ENCODE assay signal across 1 mouse cellular context in the genomic region with DNA sequence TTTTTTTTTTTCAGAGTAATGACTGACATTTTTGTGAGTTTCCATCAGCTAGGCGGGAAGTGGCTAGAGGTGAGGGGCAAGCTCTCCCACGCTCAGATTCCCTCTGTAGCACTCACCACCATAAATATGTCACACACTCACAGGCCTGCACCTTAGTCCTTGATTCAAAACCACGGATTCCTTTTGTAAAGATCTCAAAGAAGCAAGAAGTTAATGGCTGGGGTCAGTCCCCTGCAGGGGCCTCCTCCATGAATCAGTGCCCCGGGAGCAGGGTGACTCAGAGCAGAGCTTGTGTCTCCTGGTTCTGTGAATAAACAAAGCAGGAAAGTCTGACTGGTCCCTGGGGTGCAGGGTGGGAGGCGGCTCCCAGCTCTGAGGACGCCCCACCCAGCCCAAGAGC.
TF ChIP-seq lines count a peak whose summit lies in the region.

No protein-coding gene starts in this region.

TF ChIP-seq in CH12.LX, 34 proteins besides CTCF, POLR2A, EP300 and RAD21 (continued from another document):
- TF ChIP-seq HCFC1 (IDR thresholded peaks at IDR 0.05; ENCODE audit: low read depth, low read length) (no peak), ZNF384 (IDR thresholded peaks at IDR 0.05; ENCODE audit: low read depth, low read length) (no peak), UBTF (IDR thresholded peaks at IDR 0.05; ENCODE audit: low read depth, low read length) (no peak), MAX (IDR thresholded peaks at IDR 0.05; ENCODE audit: low read length) (no peak), MAFK (IDR thresholded peaks at IDR 0.05; ENCODE audit: insufficient replicate concordance, low read length) (no peak)
TF ChIP-seq in CH12.LX: peak in this region for 0.
